Mouse (Mus musculus): Measurements from ENCODE around the gene Atf1.
"Not testable (repeated sequence)": the region's sequence is repeated elsewhere in the genome, so short reads cannot be mapped to it uniquely, and the experiment has no call there.

Atf1 gene

GRCm38 (mm10) chr15:100260351-100260750, 32.7 kb downstream of the Atf1 start:
- not testable (repeated sequence) for DNase-seq (ENCODE audit: low spot score)

GRCm38 (mm10) chr15:100263246-100263905, 35.8 kb downstream of the Atf1 start:
- no peak for DNase-seq (ENCODE audit: low spot score)

GRCm38 (mm10) chr15:100265586-100266325, 38.1 kb downstream of the Atf1 start:
- no peak for DNase-seq (ENCODE audit: low spot score)

GRCm38 (mm10) chr15:100268916-100269315, 41.3 kb downstream of the Atf1 start:
- no peak for DNase-seq (ENCODE audit: low spot score)

DNA sequence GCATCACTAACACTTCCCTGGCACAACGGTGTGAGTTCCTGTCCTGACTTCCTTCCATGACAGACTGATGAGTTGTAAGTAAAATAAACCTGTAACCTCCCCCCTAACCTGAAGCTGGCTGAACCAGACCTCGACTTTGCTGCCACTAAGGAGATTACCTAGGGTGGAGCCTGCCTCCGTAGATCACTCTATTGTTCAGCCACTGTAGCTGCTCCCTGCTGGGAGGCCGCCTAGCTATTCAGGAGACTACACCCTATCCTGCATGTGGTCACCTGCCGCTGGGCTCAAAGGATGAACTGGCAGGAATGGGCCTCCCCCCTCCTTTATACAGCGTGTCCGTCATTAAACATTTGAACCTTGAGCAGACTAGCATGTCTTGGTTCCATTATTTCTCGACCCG, 42.2 kb downstream of the Atf1 start:
- DNase-seq (ENCODE audit: low spot score) = no peak

DNA sequence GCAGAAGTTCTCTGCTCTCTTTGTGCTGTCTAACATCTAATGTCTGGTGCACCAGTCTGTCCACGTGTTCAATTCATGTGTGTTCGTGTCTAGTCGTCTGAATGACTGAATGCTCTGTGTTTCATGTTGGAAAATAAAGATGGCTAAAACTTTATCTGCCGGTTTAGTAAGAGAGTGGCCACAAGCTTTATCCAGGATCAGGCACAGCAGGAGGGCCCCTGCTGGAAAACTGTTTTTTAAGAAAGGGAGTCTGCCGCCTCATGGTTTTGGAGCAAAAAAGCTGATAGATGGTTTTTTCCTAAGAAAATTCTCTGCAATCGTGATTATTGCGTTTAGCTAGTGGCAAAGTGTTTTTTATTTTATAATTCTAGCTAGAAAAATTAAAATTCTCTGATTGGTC, 43.0 kb downstream of the Atf1 start:
- not testable (repeated sequence) for DNase-seq (ENCODE audit: low spot score)

GRCm38 (mm10) chr15:100271411-100271810, 43.8 kb downstream of the Atf1 start:
- DNase-seq (ENCODE audit: low spot score) = no peak

DNA sequence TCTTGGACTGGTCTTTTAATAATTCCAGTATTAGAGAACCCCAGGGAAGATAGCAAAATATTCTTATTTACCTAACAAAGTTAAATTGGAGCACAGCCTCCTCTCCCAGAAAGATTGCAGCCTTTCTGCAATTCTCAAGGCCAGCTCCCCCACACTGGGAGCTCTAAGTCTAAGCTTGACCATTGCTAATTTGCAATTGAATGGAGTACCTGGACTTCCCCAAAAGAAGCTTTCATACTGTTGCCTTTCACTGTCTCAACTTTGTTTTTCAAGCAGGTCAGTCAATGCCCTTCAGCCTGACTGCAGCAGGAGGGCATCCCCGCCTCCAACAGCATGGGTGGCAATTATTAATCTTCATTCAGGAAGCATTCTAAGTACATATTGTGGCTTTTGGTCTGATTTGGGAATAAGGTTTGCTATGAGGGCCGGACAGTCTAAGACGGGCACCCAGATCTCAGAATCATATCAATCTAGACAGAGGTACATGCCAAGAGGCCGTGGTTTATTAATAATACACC, 46.2 kb downstream of the Atf1 start:
- not testable (repeated sequence) for DNase-seq (ENCODE audit: low spot score)

- DNase-seq (ENCODE audit: low spot score) = no peak
Observed at GRCm38 (mm10) chr15:100274790-100275559, 47.4 kb downstream of the Atf1 start.

DNA sequence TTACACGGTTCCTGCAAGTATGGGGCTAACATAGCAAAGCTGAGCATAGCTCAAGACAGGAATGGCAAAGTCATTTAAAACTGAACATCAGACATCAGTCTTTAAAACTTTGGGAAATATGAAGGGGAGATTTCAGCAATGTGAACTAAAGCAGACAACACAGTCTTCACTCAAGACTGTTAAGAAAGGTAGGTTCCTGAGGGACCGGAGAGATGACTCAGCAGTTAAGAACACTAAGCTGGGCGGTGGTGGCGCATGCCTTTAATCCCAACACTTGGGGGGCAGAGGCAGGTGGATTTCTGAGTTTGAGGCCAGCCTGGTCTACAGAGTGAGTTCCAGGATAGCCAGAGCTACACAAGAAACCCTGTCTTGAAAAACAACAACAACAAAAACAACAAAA, 48.8 kb downstream of the Atf1 start:
- no peak for DNase-seq (ENCODE audit: low spot score)

DNA sequence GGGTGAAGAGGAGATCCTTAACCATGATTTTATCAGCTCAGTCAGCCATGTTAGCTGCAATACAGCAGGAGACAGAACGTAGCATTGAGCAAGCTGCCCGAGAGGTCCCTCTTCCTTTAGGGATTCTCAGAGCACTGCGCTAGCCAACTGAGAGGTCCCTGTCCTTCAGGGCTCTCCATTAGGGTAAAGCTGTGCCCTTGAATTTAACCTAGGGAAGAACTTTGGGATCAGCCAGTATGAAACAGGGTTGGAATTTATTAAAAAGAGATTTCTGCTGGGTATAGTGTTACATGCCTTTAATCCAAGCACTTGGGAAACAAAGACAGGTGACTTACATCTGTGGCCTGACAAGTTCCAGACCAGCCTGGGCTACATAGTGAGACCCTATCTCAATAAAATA, 50.0 kb downstream of the Atf1 start:
- no peak for DNase-seq (ENCODE audit: low spot score)

DNA sequence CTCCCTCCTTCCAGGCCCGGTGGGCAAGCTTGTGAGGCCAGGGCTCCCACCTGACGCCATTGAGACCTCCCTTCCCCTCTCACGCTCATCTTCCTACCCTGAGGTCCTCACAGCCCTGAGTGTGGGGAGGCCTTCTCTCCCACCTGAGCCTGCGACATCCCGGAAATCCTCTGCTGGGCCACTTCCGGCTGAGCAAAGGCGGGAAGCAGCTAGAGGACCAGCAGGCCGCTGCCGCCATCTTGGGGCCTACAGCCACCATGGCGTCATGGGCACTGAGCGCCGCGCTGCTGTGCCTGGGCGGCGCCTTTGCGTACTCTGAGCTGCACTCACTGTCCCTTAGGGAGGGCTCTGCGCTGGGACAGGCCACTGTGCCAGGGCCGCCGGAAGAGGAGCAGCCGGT, 53.0 kb downstream of the Atf1 start, which contains the start of gene Tmprss12:
TSS of gene Tmprss12 (plus strand) at position 212 of the 400 bp plus-strand sequence.
- DNase-seq (ENCODE audit: low spot score) = peak; percentile 84

- DNase-seq (ENCODE audit: low spot score) = no peak
Observed at GRCm38 (mm10) chr15:100288980-100289379, 61.4 kb downstream of the Atf1 start.

- no peak for DNase-seq (ENCODE audit: low spot score)
Observed at GRCm38 (mm10) chr15:100290858-100291257, 63.2 kb downstream of the Atf1 start.

DNA sequence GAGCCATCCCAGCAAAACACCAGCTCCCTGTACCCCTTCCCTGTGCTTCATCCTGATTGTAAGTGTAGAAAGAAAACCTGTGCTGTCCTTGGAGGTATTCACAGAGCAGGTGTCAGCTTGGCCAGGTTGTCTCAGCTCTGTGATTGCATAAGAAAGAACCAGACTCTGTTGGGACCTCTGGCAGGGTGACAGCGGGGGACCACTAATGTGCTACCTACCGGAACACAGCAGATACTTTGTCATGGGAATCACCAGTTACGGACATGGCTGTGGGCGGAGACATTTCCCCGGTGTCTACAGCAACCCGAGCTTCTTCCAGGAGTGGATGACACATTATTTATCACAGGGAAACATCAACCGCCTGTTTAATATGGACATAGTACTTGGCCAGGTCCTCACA, 64.7 kb downstream of the Atf1 start:
- DNase-seq (ENCODE audit: low spot score) = no peak

DNA sequence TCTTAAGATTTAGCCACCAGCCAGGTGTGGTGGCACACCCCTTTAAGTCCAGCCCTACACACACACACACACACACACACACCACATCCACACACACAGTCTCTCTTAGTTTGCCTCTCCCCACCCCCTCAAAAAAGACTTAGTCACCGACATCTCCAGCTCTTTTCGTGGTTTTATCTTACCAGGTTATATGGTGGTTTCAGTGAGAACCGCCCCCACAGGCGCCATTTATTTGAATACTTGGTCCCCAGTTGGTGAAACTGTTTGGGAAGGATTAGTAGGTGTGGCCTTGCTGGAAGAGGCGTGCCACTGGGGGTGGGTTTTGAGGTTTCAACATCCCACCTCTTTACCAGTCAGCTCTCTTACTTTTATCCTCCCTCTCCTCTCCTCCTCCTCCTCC, 70.2 kb downstream of the Atf1 start:
- no peak for DNase-seq (ENCODE audit: low spot score)

- DNase-seq (ENCODE audit: low spot score) = no peak
Observed at GRCm38 (mm10) chr15:100300499-100300898, 72.9 kb downstream of the Atf1 start.

DNA sequence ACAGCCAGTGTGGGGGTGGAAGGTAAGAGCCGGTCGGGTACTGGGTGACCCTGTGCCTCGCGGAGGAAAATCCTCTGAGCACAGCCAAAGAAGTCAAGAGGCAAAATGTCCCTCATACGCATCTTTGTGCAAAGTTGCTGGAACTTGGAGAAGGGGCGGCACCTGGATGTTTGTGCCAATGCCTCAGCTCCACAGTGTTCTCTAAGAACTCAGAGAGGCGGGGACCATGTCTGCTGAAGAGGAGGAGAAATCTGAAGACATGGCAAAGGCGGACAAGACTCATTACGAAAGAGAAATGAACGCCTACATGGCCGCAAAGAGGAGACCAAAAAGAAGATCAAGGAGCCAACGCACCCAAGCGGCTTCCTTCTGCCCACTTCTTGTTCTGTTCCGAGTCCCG, 73.9 kb downstream of the Atf1 start:
- DNase-seq (ENCODE audit: low spot score) = peak; percentile 26

DNA sequence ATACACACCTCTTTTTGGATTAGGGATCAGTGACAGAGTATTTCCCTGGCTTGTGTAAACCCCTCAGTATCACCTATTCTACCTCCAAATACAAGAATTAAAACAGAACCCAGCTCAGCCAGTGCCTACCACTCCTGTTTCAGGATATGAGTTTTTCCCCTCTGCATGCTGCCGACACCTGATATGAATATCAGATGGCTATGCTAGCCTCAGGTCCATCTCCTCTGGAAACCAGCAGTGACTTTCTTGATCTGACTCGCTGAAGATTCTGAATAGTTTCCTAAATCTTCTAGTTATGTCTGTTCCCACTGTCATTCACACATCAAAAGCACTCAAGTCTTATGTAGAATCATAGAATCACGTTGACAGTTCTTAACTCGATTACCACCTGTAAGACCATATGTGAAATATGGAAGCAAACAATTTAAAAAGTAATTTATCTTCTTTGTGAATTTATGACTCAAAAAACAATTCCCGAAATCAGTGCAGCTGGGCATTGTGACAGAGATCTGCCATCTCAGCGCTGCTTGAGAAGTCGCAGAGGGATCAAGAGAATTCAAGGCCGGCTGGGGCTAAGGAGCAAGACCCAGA, 75.9 kb downstream of the Atf1 start:
- DNase-seq (ENCODE audit: low spot score) = no peak

DNA sequence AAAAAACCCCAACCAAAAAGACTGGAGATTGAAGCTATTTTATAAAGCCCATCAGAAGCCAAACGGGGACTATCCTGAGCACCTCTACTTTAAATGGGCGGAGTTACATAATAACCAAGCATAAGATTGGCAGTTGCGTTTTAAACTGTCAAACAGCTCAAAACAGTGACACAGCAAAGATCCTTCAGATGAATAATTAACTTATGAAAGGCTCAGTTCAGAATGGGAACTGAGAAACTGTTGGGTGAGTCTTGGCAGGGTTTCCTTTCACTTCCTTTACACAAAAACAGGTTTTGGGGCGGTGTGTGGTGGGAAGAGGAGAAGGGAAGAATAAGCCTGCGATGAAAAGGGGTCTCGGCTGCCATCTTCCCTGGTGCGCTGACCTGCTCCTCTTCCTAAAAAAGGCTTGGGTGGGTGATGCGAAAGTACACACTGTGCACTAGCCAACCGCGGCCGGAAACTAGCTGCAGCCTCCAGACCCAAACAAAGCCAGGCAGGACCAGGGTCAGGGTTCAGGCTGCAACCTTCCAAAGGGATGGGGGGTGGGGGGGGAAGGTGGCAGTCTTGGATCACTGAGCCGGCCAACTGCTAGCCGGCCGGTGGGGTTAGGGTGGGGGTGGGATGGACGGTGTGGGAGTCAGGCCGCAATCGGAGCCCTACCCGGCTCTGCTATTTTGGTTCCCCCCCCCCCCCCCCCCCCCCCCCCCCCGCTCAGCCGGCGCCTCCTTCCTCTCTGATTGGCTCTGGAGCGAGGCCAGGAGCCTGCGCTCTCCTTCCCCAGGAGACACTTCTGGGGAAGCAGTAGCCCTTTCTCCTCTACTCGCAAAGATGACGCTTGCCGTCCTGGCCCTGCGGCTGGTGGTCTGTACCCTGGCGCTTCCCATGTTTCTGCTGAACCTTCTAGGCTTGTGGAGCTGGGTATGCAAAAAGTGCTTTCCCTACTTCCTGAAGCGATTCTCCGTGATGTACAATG, 76.7 kb downstream of the Atf1 start, which contains the start of gene Mettl7a1:
TSS of gene Mettl7a1 (plus strand) at position 122 of the 973 bp plus-strand sequence.
- peak; percentile 71 for DNase-seq (ENCODE audit: low spot score)

GRCm38 (mm10) chr15:100306201-100306600, 78.6 kb downstream of the Atf1 start:
- DNase-seq (ENCODE audit: low spot score) = no peak
